Mouse (Mus musculus): ENCODE measurements around the gene Olfr1303. TPM values are rescaled to one million over a fixed set of nuclear protein-coding genes. Genes with fewer than 3 reads are reported as not detected.
A peak's percentile ranks its signal among the peaks of the same experiment; 100 is the strongest.

Olfr1303 gene
- not detected for total RNA-seq (2021)
- long read RNA-seq, experiment 1: 0 reads
- long read RNA-seq, experiment 2: 0 reads

- DNase-seq (ENCODE audit: low spot score in 2 of 2): no peak
These were observed at the start of gene Olfr1303 for GRCm38 (mm10) chr2:111820240-111820639. Gene Olfr1303 (minus strand): TSS chr2:111820340.

- DNase-seq (ENCODE audit: low spot score in 2 of 2): peak in 1 of 2 experiments; percentile 3
These were observed 7.2 kb downstream of the Olfr1303 start for GRCm38 (mm10) chr2:111812936-111813335.

DNA sequence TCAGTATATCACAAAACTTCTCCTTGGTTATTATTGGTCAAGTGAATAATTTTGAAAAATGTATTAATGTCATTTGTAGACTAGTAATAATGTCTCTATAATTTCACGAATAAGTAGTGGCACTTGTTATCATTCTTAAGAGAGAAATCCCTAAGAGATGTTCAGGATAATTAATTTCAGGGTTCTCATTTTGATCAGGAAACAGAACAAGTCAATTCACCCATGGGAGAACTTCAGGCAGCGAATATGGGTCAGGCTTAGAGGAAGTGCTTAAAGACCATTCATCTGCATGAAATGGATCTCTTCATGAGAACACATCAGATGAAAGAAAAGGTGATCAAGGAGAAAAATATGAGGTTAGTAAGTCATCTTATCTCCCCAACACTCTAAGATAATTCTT lies 43.0 kb downstream of the Olfr1303 start, which contains the start of gene Olfr1302:
Olfr1302 (plus strand) TSS at position 301 of the 400 bp plus-strand sequence.
- no peak for DNase-seq (ENCODE audit: low spot score in 2 of 2)

Other genes with a start within 250 kb of the Olfr1303 start
- not detected for gene Olfr1297, start 193.8 kb downstream of the Olfr1303 start, total RNA-seq (2021)
- gene Olfr1298, start 171.1 kb downstream of the Olfr1303 start, total RNA-seq (2021): not detected
- gene Olfr1299, start 158.9 kb downstream of the Olfr1303 start, total RNA-seq (2021): not detected
- not detected for gene Olfr1301, start 69.3 kb downstream of the Olfr1303 start, total RNA-seq (2021)
- not detected for gene Olfr1302, start 42.9 kb downstream of the Olfr1303 start, total RNA-seq (2021)
- gene Olfr1305, start 56.8 kb upstream of the Olfr1303 start, total RNA-seq (2021): not detected
- gene Olfr1306, start 95.9 kb upstream of the Olfr1303 start, total RNA-seq (2021): not detected
- gene Olfr1307, start 129.1 kb upstream of the Olfr1303 start, total RNA-seq (2021): not detected
- not detected for gene Olfr1308, start 144.6 kb upstream of the Olfr1303 start, total RNA-seq (2021)
- gene Olfr1309, start 169.9 kb upstream of the Olfr1303 start, total RNA-seq (2021): not detected
- gene Olfr1310, start 192.4 kb upstream of the Olfr1303 start, total RNA-seq (2021): not detected
- gene Olfr1311, start 204.1 kb upstream of the Olfr1303 start, total RNA-seq (2021): not detected
- not detected for gene Olfr1312, start 229.9 kb upstream of the Olfr1303 start, total RNA-seq (2021)